Mouse (Mus musculus): Measurements from ENCODE around the gene Pga5. TPM values are rescaled to one million over a fixed set of nuclear protein-coding genes. Genes with fewer than 3 reads are reported as not detected.

Pga5 gene
- total RNA-seq, 2 experiments from 2014 or later: not detected

Other genes starting within 250 kb of the Pga5 start
- not detected in 2 replicates for gene Lrrc10b, start 220.6 kb downstream of the Pga5 start, total RNA-seq (2015; ENCODE audit: low replicate concordance)
- gene Lrrc10b, start 220.6 kb downstream of the Pga5 start, total RNA-seq (2017; ENCODE audit: low replicate concordance): not detected in 2 replicates
- not detected in 2 replicates for gene Ppp1r32, start 195.1 kb downstream of the Pga5 start, total RNA-seq (2015; ENCODE audit: low replicate concordance)
- gene Ppp1r32, start 195.1 kb downstream of the Pga5 start, total RNA-seq (2017; ENCODE audit: low replicate concordance): 1.4 TPM in 1 of 2 replicates, not detected in the other
- 73.4 and 91.5 TPM in 2 replicates for gene Cpsf7, start 152.8 kb downstream of the Pga5 start, total RNA-seq (2015; ENCODE audit: low replicate concordance)
- 63.5 and 75.6 TPM in 2 replicates for gene Cpsf7, start 152.8 kb downstream of the Pga5 start, total RNA-seq (2017; ENCODE audit: low replicate concordance)
- 28.1 and 46.1 TPM in 2 replicates for gene Sdhaf2, start 151.9 kb downstream of the Pga5 start, total RNA-seq (2015; ENCODE audit: low replicate concordance)
- 30.5 and 34.8 TPM in 2 replicates for gene Sdhaf2, start 151.9 kb downstream of the Pga5 start, total RNA-seq (2017; ENCODE audit: low replicate concordance)
- gene Tmem216, start 121.8 kb downstream of the Pga5 start, total RNA-seq (2015; ENCODE audit: low replicate concordance): 9.2 and 15.5 TPM in 2 replicates
- 7.7 and 11.8 TPM in 2 replicates for gene Tmem216, start 121.8 kb downstream of the Pga5 start, total RNA-seq (2017; ENCODE audit: low replicate concordance)
- 23.8 and 27.7 TPM in 2 replicates for gene Cyb561a3, start 100.9 kb downstream of the Pga5 start, total RNA-seq (2015; ENCODE audit: low replicate concordance)
- 7.1 and 13.7 TPM in 2 replicates for gene Cyb561a3, start 100.9 kb downstream of the Pga5 start, total RNA-seq (2017; ENCODE audit: low replicate concordance)
- 36.0 and 39.0 TPM in 2 replicates for gene Tmem138, start 100.7 kb downstream of the Pga5 start, total RNA-seq (2015; ENCODE audit: low replicate concordance)
- gene Tmem138, start 100.7 kb downstream of the Pga5 start, total RNA-seq (2017; ENCODE audit: low replicate concordance): 8.5 and 14.6 TPM in 2 replicates
- gene Ddb1, start 72.7 kb downstream of the Pga5 start, total RNA-seq (2015; ENCODE audit: low replicate concordance): 58.0 and 75.0 TPM in 2 replicates
- gene Ddb1, start 72.7 kb downstream of the Pga5 start, total RNA-seq (2017; ENCODE audit: low replicate concordance): 168 and 208 TPM in 2 replicates
- 4.6 and 6.1 TPM in 2 replicates for gene Tkfc, start 72.4 kb downstream of the Pga5 start, total RNA-seq (2015; ENCODE audit: low replicate concordance)
- gene Tkfc, start 72.4 kb downstream of the Pga5 start, total RNA-seq (2017; ENCODE audit: low replicate concordance): 1.2 TPM in 1 of 2 replicates, not detected in the other
- gene Vwce, start 43.9 kb downstream of the Pga5 start, total RNA-seq (2015; ENCODE audit: low replicate concordance): not detected in 2 replicates
- 1.2 TPM in 1 of 2 replicates, not detected in the other for gene Vwce, start 43.9 kb downstream of the Pga5 start, total RNA-seq (2017; ENCODE audit: low replicate concordance)
- gene Vps37c, start 10.7 kb upstream of the Pga5 start, total RNA-seq (2015; ENCODE audit: low replicate concordance): 10.8 and 26.0 TPM in 2 replicates
- gene Vps37c, start 10.7 kb upstream of the Pga5 start, total RNA-seq (2017; ENCODE audit: low replicate concordance): 3.3 and 6.0 TPM in 2 replicates
- 2.5 and 2.9 TPM in 2 replicates for gene Cd5, start 60.9 kb upstream of the Pga5 start, total RNA-seq (2015; ENCODE audit: low replicate concordance)
- gene Cd5, start 60.9 kb upstream of the Pga5 start, total RNA-seq (2017; ENCODE audit: low replicate concordance): 0.26 TPM in 1 of 2 replicates, not detected in the other
- 1.8 and 2.9 TPM in 2 replicates for gene Cd6, start 152.0 kb upstream of the Pga5 start, total RNA-seq (2015; ENCODE audit: low replicate concordance)
- 1.3 and 2.3 TPM in 2 replicates for gene Cd6, start 152.0 kb upstream of the Pga5 start, total RNA-seq (2017; ENCODE audit: low replicate concordance)
- gene Slc15a3, start 161.7 kb upstream of the Pga5 start, total RNA-seq (2015; ENCODE audit: low replicate concordance): 1.8 and 3.8 TPM in 2 replicates
- gene Slc15a3, start 161.7 kb upstream of the Pga5 start, total RNA-seq (2017; ENCODE audit: low replicate concordance): 2.4 TPM in 1 of 2 replicates, not detected in the other
- not detected in 2 replicates for gene Tmem132a, start 191.9 kb upstream of the Pga5 start, total RNA-seq (2015; ENCODE audit: low replicate concordance)
- gene Tmem132a, start 191.9 kb upstream of the Pga5 start, total RNA-seq (2017; ENCODE audit: low replicate concordance): not detected in 2 replicates
- gene Tmem109, start 203.9 kb upstream of the Pga5 start, total RNA-seq (2015; ENCODE audit: low replicate concordance): 4.7 and 9.6 TPM in 2 replicates
- gene Tmem109, start 203.9 kb upstream of the Pga5 start, total RNA-seq (2017; ENCODE audit: low replicate concordance): 4.4 and 14.0 TPM in 2 replicates
- gene Prpf19, start 217.2 kb upstream of the Pga5 start, total RNA-seq (2015; ENCODE audit: low replicate concordance): 18.4 and 19.5 TPM in 2 replicates
- gene Prpf19, start 217.2 kb upstream of the Pga5 start, total RNA-seq (2017; ENCODE audit: low replicate concordance): 17.7 and 21.6 TPM in 2 replicates
- not detected in 2 replicates for gene Zp1, start 242.6 kb upstream of the Pga5 start, total RNA-seq (2015; ENCODE audit: low replicate concordance)
- not detected in 2 replicates for gene Zp1, start 242.6 kb upstream of the Pga5 start, total RNA-seq (2017; ENCODE audit: low replicate concordance)